Mouse (Mus musculus) lung, postnatal 0 days (tissue): ENCODE data around the gene Pxt1.

ENCODE experiments used
- CTCF ChIP-seq: IDR thresholded peaks from 2 replicates; pipeline ENCODE4 v1.5.1; 2016; ENCODE audit warnings: antibody characterized with exemption, mild to moderate bottlenecking
- EP300 ChIP-seq: IDR thresholded peaks from 2 replicates; pipeline ENCODE4 v1.6.1; 2016; ENCODE audit warnings: antibody characterized with exemption, mild to moderate bottlenecking, control low read depth

DNA sequence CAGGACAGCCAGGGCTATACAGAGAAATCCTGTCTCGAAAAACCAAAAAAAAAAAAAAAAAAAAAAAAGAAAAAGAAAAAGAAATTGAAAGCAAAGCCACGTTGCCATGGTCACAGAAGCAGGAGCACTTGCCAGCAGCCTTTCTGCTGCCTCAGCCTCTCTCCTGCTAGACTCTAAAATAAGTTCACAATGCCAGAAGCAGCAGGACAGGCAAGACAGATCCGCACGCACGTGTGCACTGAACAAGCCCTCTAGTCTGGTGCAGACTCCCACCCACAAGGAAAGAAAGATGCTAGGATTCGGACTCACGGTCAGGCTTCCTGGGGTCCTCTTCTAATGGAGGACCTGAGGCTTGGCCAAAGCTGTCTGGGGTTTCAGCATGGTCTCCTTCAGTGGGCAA is 35.7 kb downstream of the Pxt1 start:
- TF ChIP-seq CTCF (no peak), EP300 (no peak)
